Mouse (Mus musculus) midbrain, postnatal 0 days (tissue): ENCODE data around the gene Hist1h2ba. TPM values are rescaled to one million over a fixed set of nuclear protein-coding genes. Genes with fewer than 3 reads are reported as not detected.

Experiments used
- ATAC-seq: fragments of 200-750 bp; cut with Nextera tagmentation; 2 replicates; pipeline ENCODE4 v1.8.0; 2017; ENCODE audit warnings: moderate number of reproducible peaks, mild to moderate bottlenecking, moderate TSS enrichment, moderate library complexity; ENCODE audit not compliant: low FRiP score
- DNase-seq: peaks from one replicate; pipeline ENCODE4 v3.0.0-alpha.2; 2015; ENCODE audit warnings: low spot score
- H3K27ac ChIP-seq: fragments of 300-500 bp; sonication (generic); 2 replicates; pipeline ENCODE4 v1.5.1; 2014; ENCODE audit warnings: low read depth, mild to moderate bottlenecking, low read length, mixed read lengths
- H3K27me3 ChIP-seq: fragments of 300-500 bp; sonication (generic); 2 replicates; pipeline ENCODE4 v1.6.1; 2014; ENCODE audit warnings: low read length, control low read depth, mixed read lengths; ENCODE audit not compliant: insufficient read depth
- H3K36me3 ChIP-seq: fragments of 300-500 bp; sonication (generic); 2 replicates; pipeline ENCODE4 v1.6.1; 2014; ENCODE audit warnings: low read length, control low read depth, mixed read lengths; ENCODE audit not compliant: insufficient read depth
- H3K4me1 ChIP-seq: fragments of 300-500 bp; sonication (generic); 2 replicates; pipeline ENCODE4 v1.6.1; 2014; ENCODE audit warnings: mild to moderate bottlenecking, control low read depth, antibody characterized with exemption, low read length, mixed read lengths; ENCODE audit not compliant: insufficient read depth
- H3K4me2 ChIP-seq: fragments of 300-500 bp; sonication (generic); 2 replicates; pipeline ENCODE4 v1.6.1; 2014; ENCODE audit warnings: low read depth, mild to moderate bottlenecking, low read length, mixed read lengths; ENCODE audit not compliant: poor library complexity, severe bottlenecking
- H3K4me3 ChIP-seq: fragments of 300-500 bp; sonication (generic); 2 replicates; pipeline ENCODE4 v1.5.1; 2014; ENCODE audit warnings: low read depth, mild to moderate bottlenecking, low read length, moderate library complexity
- H3K9ac ChIP-seq: fragments of 300-500 bp; sonication (generic); replicated peaks from 2 replicates; pipeline ENCODE4 v1.6.1; 2014; ENCODE audit warnings: mild to moderate bottlenecking, low read length, moderate library complexity, mixed read lengths; ENCODE audit not compliant: poor library complexity, severe bottlenecking
- H3K9me3 ChIP-seq: fragments of 300-500 bp; sonication (generic); 2 replicates; pipeline ENCODE4 v1.6.1; 2016; ENCODE audit warnings: low read length, control low read depth
- CTCF ChIP-seq: IDR thresholded peaks from 2 replicates; pipeline ENCODE4 v1.5.1; 2016; ENCODE audit warnings: antibody characterized with exemption, mild to moderate bottlenecking
- WGBS: fragments of 180-500 bp; shearing (Covaris S2); extraction: QIAGEN DNeasy Blood & Tissue Kit; methylation state at CpG from one replicate; pipeline ENCODE4 v1.1.7; 2014; 5-methylcytosine and 5-hydroxymethylcytosine counted together
- polyA plus RNA-seq: library from polyadenylated mRNA; unstranded; fragments of >200 nt; fragmentation: Nextera tagmentation; extraction: Ambion mirVana; gene quantifications from 2 replicates; pipeline ENCODE4 v1.2.1, GENCODE M21; 2015
- total RNA-seq: library from RNA; depleted of rRNA; stranded (reverse); fragments of >200 nt; gene quantifications from 2 replicates; pipeline ENCODE4 v1.2.3, GENCODE M21; 2014

The Hist1h2ba gene
- total and polyA plus RNA-seq, 2 experiments from 2014 or later: not detected

DNA sequence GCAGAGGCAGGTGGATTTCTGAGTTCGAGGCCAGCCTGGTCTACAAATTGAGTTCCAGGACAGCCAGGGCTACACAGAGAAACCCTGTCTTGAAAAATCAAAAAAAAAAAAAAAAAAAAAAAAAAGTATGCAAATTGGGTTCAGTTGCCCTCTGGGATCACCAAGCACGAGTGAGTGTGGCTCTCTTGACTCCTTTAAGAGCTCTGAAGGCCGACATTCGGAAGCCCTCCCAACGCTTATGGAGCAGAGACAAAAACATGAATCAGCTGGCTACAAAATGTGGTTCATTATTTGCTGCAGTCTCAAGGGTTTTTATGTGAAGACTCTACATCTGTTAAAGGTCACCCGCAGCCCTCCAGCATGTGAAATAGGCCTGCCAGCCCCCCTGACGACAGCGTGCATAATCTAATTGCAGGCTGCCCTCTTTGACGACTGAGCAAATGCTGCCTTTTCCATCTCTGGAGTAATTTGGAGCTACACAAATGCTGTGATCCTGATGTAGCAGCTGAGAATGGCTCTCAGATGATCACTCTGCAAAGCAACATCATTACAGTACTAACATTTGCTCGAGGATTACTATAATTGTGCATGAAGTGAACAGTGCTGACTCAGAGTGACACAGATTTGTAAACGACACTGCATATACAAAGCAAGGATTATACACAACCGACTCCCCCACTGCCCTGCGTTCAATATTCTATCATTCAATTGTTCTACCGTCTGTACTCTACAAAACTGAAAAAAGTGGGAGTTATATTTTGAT lies 15.7 kb upstream of the Hist1h2ba start:
- 20% methylated on average over 14 of the region's 14 CpGs for WGBS
- ATAC-seq (no peak), DNase-seq (peak; percentile 71)
- H3K9me3 ChIP-seq: no peaks in the 10 kb centered on the region
- no peaks in the 10 kb centered on the region for H3K4me1 ChIP-seq
- H3K4me2 ChIP-seq: no peak overlapping the region
- no peak for TF ChIP-seq CTCF
- H3K4me3 ChIP-seq: no peak overlapping the region
- no peaks in the 10 kb centered on the region for H3K27me3 ChIP-seq
- H3K27ac ChIP-seq: no peak overlapping the region
- no peak overlapping the region for H3K9ac ChIP-seq
- H3K36me3 ChIP-seq: no peaks in the 10 kb centered on the region

- peak; percentile 24 for DNase-seq
- Histone ChIP-seq H3K4me2 (no peak overlapping the region), H3K27me3 (no peaks in the 10 kb centered on the region), H3K36me3 (no peaks in the 10 kb centered on the region), H3K4me1 (no peaks in the 10 kb centered on the region), H3K4me3 (no peak overlapping the region), H3K27ac (no peak overlapping the region), H3K9me3 (no peaks in the 10 kb centered on the region), H3K9ac (no peak overlapping the region)
- WGBS: 33% methylated on average over 2 of the region's 2 CpGs
- TF ChIP-seq CTCF: no peak
- no peak for ATAC-seq
Measured at GRCm38 (mm10) chr13:23946254-23946653, 12.3 kb upstream of the Hist1h2ba start.

GRCm38 (mm10) chr13:23942861-23943260 lies 8.9 kb upstream of the Hist1h2ba start:
- WGBS: 71% methylated on average over 2 of the region's 2 CpGs
- no peak overlapping the region for H3K4me3 ChIP-seq
- ATAC-seq: no peak
- no peak overlapping the region for H3K9ac ChIP-seq
- no peaks in the 10 kb centered on the region for H3K9me3 ChIP-seq
- DNase-seq: peak; percentile 19
- H3K36me3 ChIP-seq: no peaks in the 10 kb centered on the region
- no peaks in the 10 kb centered on the region for H3K4me1 ChIP-seq
- H3K4me2 ChIP-seq: no peak overlapping the region
- TF ChIP-seq CTCF: peak; percentile 57
- H3K27ac ChIP-seq: no peak overlapping the region
- H3K27me3 ChIP-seq: no peaks in the 10 kb centered on the region

- no peak for ATAC-seq
Measured at GRCm38 (mm10) chr13:23940291-23940690, 6.3 kb upstream of the Hist1h2ba start.

DNA sequence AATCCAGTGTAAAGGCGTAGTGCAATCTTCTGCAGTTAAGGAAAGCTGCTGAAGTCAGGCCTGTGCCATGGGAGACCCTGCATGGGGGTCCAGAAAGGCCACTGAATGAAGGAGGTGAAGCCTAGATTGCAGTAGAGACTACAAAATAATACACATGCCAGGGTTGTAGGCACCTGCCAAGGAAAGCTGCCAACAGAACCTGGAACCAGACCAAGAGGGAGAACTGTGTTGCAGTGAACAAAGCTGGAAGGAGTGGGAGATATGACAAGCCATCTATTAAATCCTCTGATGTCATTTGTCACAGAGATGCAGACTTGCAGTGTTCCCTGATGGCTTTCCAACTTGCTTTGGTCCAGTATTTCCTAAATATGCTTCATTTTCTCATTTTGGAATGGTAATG lies 4.7 kb upstream of the Hist1h2ba start:
- Histone ChIP-seq H3K27ac (no peak overlapping the region), H3K4me2 (no peak overlapping the region), H3K4me3 (no peak overlapping the region), H3K9me3 (no peaks in the 10 kb centered on the region), H3K36me3 (no peaks in the 10 kb centered on the region), H3K9ac (no peak overlapping the region), H3K4me1 (no peaks in the 10 kb centered on the region), H3K27me3 (no peaks in the 10 kb centered on the region)
- WGBS: 69% methylated on average over 1 of the region's 1 CpGs
- ATAC-seq: no peak
- DNase-seq: peak; percentile 47
- TF ChIP-seq CTCF: no peak

More at GRCm38 (mm10) chr13:23940291-23940690, 6.3 kb upstream of the Hist1h2ba start:
- Histone ChIP-seq H3K36me3 (no peaks in the 10 kb centered on the region), H3K9me3 (no peaks in the 10 kb centered on the region), H3K27me3 (no peaks in the 10 kb centered on the region), H3K4me3 (no peak overlapping the region), H3K4me1 (no peaks in the 10 kb centered on the region), H3K4me2 (no peak overlapping the region), H3K9ac (no peak overlapping the region), H3K27ac (no peak overlapping the region)
- WGBS: 53% methylated on average over 6 of the region's 6 CpGs
- TF ChIP-seq CTCF: no peak
- no peak for DNase-seq

- no peaks in the 10 kb centered on the region for H3K27me3 ChIP-seq
- H3K9ac ChIP-seq: no peak within 1 kb of the TSS
- no peak within 1 kb of the TSS for H3K27ac ChIP-seq
- H3K9me3 ChIP-seq: no peaks in the 10 kb centered on the region
- no peak for ATAC-seq
- no peak for TF ChIP-seq CTCF
- no peaks in the 10 kb centered on the region for H3K36me3 ChIP-seq
- no peak for DNase-seq
- H3K4me3 ChIP-seq: no peak within 1 kb of the TSS
- no peak within 1 kb of the TSS for H3K4me2 ChIP-seq
- no peaks in the 10 kb centered on the region for H3K4me1 ChIP-seq
- WGBS: 93% methylated on average over 10 of the region's 10 CpGs
Measured at GRCm38 (mm10) chr13:23934211-23934520, 210 bp upstream of the Hist1h2ba start, which contains the start of gene Hist1h2aa. TSS of gene Hist1h2aa (plus strand) at chr13:23934462.
